Mouse (Mus musculus) liver, embryonic 16.5 days (tissue): ENCODE data around the gene H2-M3. TPM values are rescaled to one million over a fixed set of nuclear protein-coding genes. Genes with fewer than 3 reads are reported as not detected.
"Not testable (repeated sequence)": the region's sequence is repeated elsewhere in the genome, so short reads cannot be mapped to it uniquely, and the experiment has no call there.

Source experiments
- ATAC-seq: fragments of 200-750 bp; cut with Nextera tagmentation; 2 replicates; pipeline ENCODE4 v1.8.0; 2017; ENCODE audit warnings: low read depth, mild to moderate bottlenecking, moderate number of reproducible peaks, moderate library complexity
- H3K27ac ChIP-seq: fragments of 300-500 bp; sonication (generic); 2 replicates; pipeline ENCODE4 v1.5.1; 2014; ENCODE audit warnings: mild to moderate bottlenecking, low read length
- H3K27me3 ChIP-seq: fragments of 300-500 bp; sonication (generic); 2 replicates; pipeline ENCODE4 v1.6.1; 2014; ENCODE audit warnings: low read depth, low read length, mixed read lengths; ENCODE audit not compliant: control insufficient read depth, insufficient read depth
- H3K36me3 ChIP-seq: fragments of 300-500 bp; sonication (generic); 2 replicates; pipeline ENCODE4 v1.6.1; 2014; ENCODE audit warnings: mild to moderate bottlenecking; ENCODE audit not compliant: control insufficient read depth, insufficient read depth
- H3K4me1 ChIP-seq: fragments of 300-500 bp; sonication (generic); 2 replicates; pipeline ENCODE4 v1.6.1; 2014; ENCODE audit warnings: low read depth, low read length, mixed read lengths; ENCODE audit not compliant: control insufficient read depth
- H3K4me2 ChIP-seq: fragments of 300-500 bp; sonication (generic); 2 replicates; pipeline ENCODE4 v1.6.1; 2014; ENCODE audit warnings: low read depth, low read length, mixed read lengths
- H3K4me3 ChIP-seq: fragments of 300-500 bp; sonication (generic); 2 replicates; pipeline ENCODE4 v1.5.1; 2014; ENCODE audit warnings: low read depth, mild to moderate bottlenecking, low read length
- H3K9ac ChIP-seq: fragments of 300-500 bp; sonication (generic); 2 replicates; pipeline ENCODE4 v1.6.1; 2014; ENCODE audit warnings: low read depth, low read length
- H3K9me3 ChIP-seq: fragments of 300-500 bp; sonication (generic); replicated peaks from 2 replicates; pipeline ENCODE4 v1.6.1; 2016; ENCODE audit warnings: low read length; ENCODE audit not compliant: control insufficient read depth
- WGBS: fragments of 180-500 bp; shearing (Covaris S2); extraction: QIAGEN DNeasy Blood & Tissue Kit; methylation state at CpG from one replicate; pipeline ENCODE4 v1.1.7; 2014; ENCODE audit not compliant: insufficient replicate concordance; 5-methylcytosine and 5-hydroxymethylcytosine counted together
- polyA plus RNA-seq: library from polyadenylated mRNA; unstranded; fragments of >200 nt; fragmentation: Nextera tagmentation; extraction: Ambion mirVana; gene quantifications from 2 replicates; pipeline ENCODE4 v1.2.1, GENCODE M21; 2015

H2-M3 gene
- 2.2 and 2.6 TPM in 2 replicates for polyA plus RNA-seq

DNA sequence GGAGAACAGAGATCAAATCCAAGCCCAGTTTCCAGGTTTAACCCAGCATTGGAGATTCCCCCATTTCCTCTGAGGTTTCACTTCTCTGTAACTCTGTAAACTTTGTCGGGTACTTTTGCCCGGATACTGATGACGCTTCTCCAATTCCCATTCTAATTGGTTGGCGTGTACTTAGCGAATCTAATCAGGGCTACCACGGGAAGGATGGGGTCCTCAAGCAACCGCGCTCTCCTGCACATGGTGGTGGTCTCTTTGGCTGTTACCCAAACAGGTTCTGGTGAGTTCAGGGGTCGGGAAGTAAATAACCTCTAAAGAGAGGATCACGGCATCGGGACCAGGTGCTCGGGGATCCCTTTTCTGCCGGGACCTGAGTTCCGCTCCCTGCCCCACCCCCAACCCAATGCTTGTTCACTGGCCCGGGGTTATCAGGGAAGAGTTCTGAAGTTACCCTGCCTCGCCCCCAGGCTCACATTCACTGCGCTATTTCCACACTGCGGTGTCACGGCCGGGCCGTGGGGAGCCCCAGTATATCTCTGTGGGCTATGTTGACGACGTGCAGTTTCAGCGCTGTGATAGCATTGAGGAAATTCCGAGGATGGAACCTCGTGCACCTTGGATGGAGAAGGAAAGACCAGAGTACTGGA is at the start of gene H2-M3:
TSS of gene H2-M3 (plus strand) at position 163 of the 644 bp plus-strand sequence.
- H3K4me3 ChIP-seq: peak within 1 kb of the TSS; percentile 67
- peak within 1 kb of the TSS; percentile 78 for H3K4me2 ChIP-seq
- no peaks in the 10 kb centered on the region for H3K36me3 ChIP-seq
- under 1% methylated on average over 26 of the region's 26 CpGs for WGBS
- H3K4me1 ChIP-seq: no peaks in the 10 kb centered on the region; the same call in 1 of the 2 replicates
- peak; percentile 80 for ATAC-seq
- H3K9me3 ChIP-seq: no peaks in the 10 kb centered on the region
- peak within 1 kb of the TSS; percentile 41 for H3K9ac ChIP-seq
- no peak within 1 kb of the TSS for H3K27ac ChIP-seq
- no peaks in the 10 kb centered on the region for H3K27me3 ChIP-seq

DNA sequence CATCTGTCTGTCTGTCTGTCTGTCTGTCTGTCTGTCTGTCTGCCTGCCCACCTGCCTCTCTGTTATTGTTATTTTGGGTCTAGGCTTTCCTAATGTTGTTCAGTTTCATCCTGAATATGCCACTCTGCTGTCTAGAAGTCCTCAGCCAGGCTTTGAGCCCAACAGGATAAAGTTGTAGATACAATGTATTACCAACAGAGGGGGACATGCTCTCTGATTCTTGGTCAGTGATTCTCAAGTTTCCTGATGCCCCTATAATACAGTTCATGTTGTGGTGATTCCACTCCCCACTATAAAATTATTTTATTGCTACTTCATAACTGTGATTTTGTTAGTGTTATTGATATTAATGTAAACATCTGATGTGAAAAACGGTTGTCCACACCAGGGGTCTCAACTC is 48.1 kb upstream of the H2-M3 start:
- Histone ChIP-seq H3K4me3 (no peak overlapping the region), H3K9ac (no peak overlapping the region), H3K4me2 (no peak overlapping the region), H3K27ac (no peak overlapping the region), H3K36me3 (no peaks in the 10 kb centered on the region), H3K27me3 (no peaks in the 10 kb centered on the region), H3K9me3 (no peaks in the 10 kb centered on the region), H3K4me1 (no peaks in the 10 kb centered on the region)
- 9% methylated on average over 1 of the region's 1 CpGs for WGBS
- no peak for ATAC-seq

DNA sequence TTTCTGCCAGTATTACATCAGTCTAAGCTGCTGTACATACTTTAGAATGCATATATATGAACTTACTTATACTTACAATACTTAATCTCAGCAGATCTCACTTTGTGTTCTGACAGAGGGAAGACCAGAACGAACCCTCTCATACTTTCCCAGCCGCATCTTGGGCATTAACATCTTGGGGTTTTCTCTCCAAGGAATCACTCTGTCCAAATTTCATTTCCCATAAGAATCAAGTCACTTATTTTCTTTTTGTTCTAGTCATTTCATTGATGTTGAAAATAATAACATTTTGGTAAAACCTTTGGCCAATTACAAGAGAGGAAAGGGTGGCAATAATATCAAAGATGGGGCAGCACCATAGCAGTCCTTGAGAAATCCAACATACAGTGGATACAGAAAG is 32.8 kb upstream of the H2-M3 start, which contains the start of gene Olfr97:
TSS of gene Olfr97 (minus strand) at position 101 of the 400 bp plus-strand sequence.
- not testable (repeated sequence) for H3K4me1 ChIP-seq, H3K4me2 ChIP-seq, H3K36me3 ChIP-seq, H3K9me3 ChIP-seq, H3K27ac ChIP-seq, H3K9ac ChIP-seq, H3K27me3 ChIP-seq, H3K4me3 ChIP-seq, ATAC-seq
- 64% methylated on average over 2 of the region's 2 CpGs for WGBS

DNA sequence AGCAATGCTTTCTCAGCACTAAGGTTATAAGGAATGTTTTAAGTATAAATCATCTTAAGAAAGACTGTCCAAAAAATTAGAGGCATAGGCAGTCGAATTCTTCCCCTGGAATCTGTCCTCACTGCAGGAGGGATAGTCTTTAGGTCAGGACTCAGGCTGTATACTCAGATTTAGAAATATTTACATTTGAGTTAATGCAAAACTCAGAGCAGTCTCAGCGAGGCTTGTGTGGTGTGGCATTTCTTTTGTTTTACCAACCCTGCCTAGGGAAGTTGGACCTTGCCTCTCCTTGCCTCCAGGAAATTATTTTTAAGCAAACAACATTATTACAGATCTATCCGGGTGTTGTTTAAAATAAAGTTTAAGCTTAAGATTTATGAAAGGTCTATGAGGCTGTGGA is 27.8 kb upstream of the H2-M3 start:
- ATAC-seq: peak; percentile 58; the same call in 1 of the 2 replicates
- WGBS: 32% methylated on average over 3 of the region's 3 CpGs
- Histone ChIP-seq H3K27ac (no peak overlapping the region), H3K4me2 (no peak overlapping the region), H3K36me3 (no peaks in the 10 kb centered on the region), H3K4me3 (no peak overlapping the region), H3K27me3 (no peaks in the 10 kb centered on the region), H3K9ac (no peak overlapping the region), H3K9me3 (no peaks in the 10 kb centered on the region), H3K4me1 (no peaks in the 10 kb centered on the region)

DNA sequence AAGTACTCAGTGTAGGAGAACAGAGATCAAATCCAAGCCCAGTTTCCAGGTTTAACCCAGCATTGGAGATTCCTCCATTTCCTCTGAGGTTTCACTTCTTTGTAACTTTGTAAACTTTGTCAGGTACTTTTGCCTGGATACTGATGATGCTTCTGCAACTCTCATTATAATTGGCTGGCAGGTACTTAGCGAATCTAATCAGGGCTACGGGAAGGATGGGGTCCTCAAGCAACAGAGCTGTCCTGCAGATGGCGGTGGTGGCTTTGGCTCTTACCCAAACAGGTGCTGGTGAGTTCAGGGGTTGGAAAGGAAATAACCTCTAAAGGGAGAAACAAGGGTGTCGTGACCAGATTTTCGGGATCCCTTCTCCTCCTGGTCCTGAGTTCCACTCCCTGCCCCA is 23.3 kb upstream of the H2-M3 start:
- Histone ChIP-seq H3K4me1 (no peaks in the 10 kb centered on the region), H3K9me3 (no peaks in the 10 kb centered on the region), H3K36me3 (no peaks in the 10 kb centered on the region), H3K27ac (no peak overlapping the region), H3K27me3 (no peaks in the 10 kb centered on the region), H3K4me2 (no peak overlapping the region), H3K9ac (no peak overlapping the region), H3K4me3 (no peak overlapping the region)
- ATAC-seq: no peak
- WGBS: 22% methylated on average over 5 of the region's 5 CpGs

DNA sequence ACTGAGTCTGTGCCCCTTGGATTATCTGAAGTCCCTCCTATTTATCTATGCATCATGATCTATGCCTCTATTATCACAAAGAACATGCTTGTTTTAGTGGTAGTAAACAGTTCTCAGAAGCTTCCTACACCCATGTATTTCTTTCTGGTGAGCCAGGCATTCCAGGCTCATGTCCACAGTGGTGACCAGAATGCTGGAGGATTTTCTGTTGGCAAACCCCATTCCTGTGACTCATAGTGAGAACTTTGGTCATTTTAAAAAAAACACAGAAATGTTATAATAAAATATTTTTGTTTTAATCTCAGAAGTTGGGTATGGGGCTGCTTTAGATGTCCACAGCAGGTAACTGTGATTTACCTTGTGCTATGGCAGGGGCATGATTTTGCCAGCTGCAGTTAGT is 20.6 kb upstream of the H2-M3 start:
- Histone ChIP-seq H3K36me3 (no peaks in the 10 kb centered on the region), H3K27ac (no peak overlapping the region), H3K9ac (no peak overlapping the region), H3K4me3 (no peak overlapping the region), H3K4me2 (no peak overlapping the region), H3K27me3 (no peaks in the 10 kb centered on the region), H3K9me3 (no peaks in the 10 kb centered on the region), H3K4me1 (no peaks in the 10 kb centered on the region)
- no peak for ATAC-seq

DNA sequence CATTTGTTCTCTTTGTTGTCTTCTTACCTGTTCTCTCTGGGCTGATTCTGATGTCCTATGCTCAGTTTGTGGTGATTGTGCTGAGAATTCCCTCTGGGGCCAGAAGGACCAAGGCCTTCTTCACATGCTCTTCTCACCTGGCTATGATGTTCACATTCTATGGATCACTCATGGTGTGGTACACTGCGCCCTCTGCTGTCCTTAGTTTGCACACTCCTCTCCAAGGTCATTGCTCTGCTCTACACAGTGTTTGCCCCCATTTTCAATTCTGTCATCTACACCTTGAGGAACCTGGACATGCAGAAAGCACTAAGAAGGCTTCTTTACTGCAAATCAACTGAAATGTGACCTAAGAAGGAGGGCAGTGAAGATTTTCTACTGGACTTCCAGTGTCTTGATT is 19.5 kb upstream of the H2-M3 start:
- WGBS: 3% methylated on average over 1 of the region's 1 CpGs
- no peaks in the 10 kb centered on the region for H3K27me3 ChIP-seq
- no peaks in the 10 kb centered on the region for H3K36me3 ChIP-seq
- no peak overlapping the region for H3K4me2 ChIP-seq
- no peaks in the 10 kb centered on the region for H3K9me3 ChIP-seq
- 0 out of 2 replicates have a peak, but pooled peaks have one; percentile 32 for ATAC-seq
- H3K27ac ChIP-seq: no peak overlapping the region
- no peaks in the 10 kb centered on the region for H3K4me1 ChIP-seq
- no peak overlapping the region for H3K9ac ChIP-seq
- no peak overlapping the region for H3K4me3 ChIP-seq

DNA sequence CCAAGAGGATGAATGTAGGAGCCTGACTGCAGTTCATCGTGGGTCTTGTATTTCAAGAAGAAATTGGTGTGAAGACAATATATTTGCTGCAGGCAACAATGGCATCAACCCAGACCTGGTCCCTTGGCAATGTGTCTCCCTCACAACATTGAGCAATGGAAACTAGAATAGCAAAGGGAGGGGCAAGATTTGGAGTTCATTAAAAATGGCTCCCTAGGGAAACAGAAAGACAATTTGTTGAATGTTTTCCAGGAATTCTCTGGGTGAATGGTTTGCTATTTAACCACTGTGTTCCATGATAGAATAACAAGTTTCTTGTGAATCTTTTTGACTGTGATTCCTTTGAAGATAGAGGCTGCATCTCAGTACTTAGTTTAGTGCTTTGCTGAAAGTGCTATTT is 6.4 kb upstream of the H2-M3 start, which contains the start of gene Olfr98:
TSS of gene Olfr98 (minus strand) at position 124 of the 400 bp plus-strand sequence.
- Histone ChIP-seq H3K27ac (no peak within 1 kb of the TSS), H3K9me3 (no peaks in the 10 kb centered on the region), H3K4me1 (no peaks in the 10 kb centered on the region), H3K9ac (no peak within 1 kb of the TSS), H3K4me3 (no peak within 1 kb of the TSS), H3K36me3 (no peaks in the 10 kb centered on the region), H3K27me3 (no peaks in the 10 kb centered on the region), H3K4me2 (no peak within 1 kb of the TSS)
- WGBS: 59% methylated on average over 1 of the region's 1 CpGs
- ATAC-seq: no peak

DNA sequence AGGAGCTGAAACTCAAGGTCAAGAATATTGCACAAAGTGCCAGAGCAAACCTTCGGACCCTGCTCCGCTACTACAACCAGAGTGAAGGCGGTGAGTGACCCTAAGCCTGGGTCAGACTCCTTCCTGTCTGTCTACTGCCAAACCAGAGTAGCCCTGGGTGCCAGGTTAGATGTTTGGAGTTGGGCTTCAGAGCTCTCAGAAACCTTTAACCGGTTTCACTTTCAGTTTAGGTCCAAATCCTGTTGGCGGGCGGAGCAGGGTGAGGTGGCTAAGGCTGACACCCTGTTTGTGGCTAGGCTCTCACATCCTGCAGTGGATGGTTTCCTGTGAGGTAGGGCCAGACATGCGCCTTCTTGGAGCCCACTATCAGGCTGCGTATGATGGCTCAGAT is 677 bp downstream of the H2-M3 start:
- WGBS: 14% methylated on average over 8 of the region's 8 CpGs
- H3K4me2 ChIP-seq: peak overlapping the region; percentile 78
- H3K9me3 ChIP-seq: no peaks in the 10 kb centered on the region
- H3K27ac ChIP-seq: no peak overlapping the region
- H3K27me3 ChIP-seq: no peaks in the 10 kb centered on the region
- H3K4me1 ChIP-seq: no peaks in the 10 kb centered on the region; the same call in 1 of the 2 replicates
- peak overlapping the region; percentile 67 for H3K4me3 ChIP-seq
- peak; percentile 54 for ATAC-seq
- H3K9ac ChIP-seq: peak overlapping the region; percentile 41
- no peaks in the 10 kb centered on the region for H3K36me3 ChIP-seq
